Mouse (Mus musculus): ENCODE results near the gene Zfp609.
"Not testable (repeated sequence)": the region's sequence is repeated elsewhere in the genome, so short reads cannot be mapped to it uniquely, and the experiment has no call there.

The Zfp609 gene

GRCm38 (mm10) chr9:65664163-65664562 is 163.2 kb downstream of the Zfp609 start:
- DNase-seq = peak; percentile 55 to 57

GRCm38 (mm10) chr9:65661493-65661892 is 165.9 kb downstream of the Zfp609 start:
- no peak for DNase-seq

- DNase-seq = no peak
Measured at GRCm38 (mm10) chr9:65661029-65661428, 166.3 kb downstream of the Zfp609 start.

- no peak for DNase-seq
Measured at GRCm38 (mm10) chr9:65657218-65657617, 170.1 kb downstream of the Zfp609 start.

- DNase-seq = no peak
Measured at GRCm38 (mm10) chr9:65655540-65655939, 171.8 kb downstream of the Zfp609 start.

- no peak for DNase-seq
Measured at GRCm38 (mm10) chr9:65654700-65655237, 172.6 kb downstream of the Zfp609 start.

GRCm38 (mm10) chr9:65653741-65654140 is 173.6 kb downstream of the Zfp609 start:
- no peak for DNase-seq

GRCm38 (mm10) chr9:65651957-65652356 is 175.4 kb downstream of the Zfp609 start:
- DNase-seq = not testable (repeated sequence)

- DNase-seq = no peak
Measured at GRCm38 (mm10) chr9:65649997-65650396, 177.4 kb downstream of the Zfp609 start.

- DNase-seq = no peak
Measured at GRCm38 (mm10) chr9:65648730-65649129, 178.6 kb downstream of the Zfp609 start.

GRCm38 (mm10) chr9:65646782-65647181 is 180.6 kb downstream of the Zfp609 start:
- DNase-seq = no peak

- DNase-seq = no peak
Measured at GRCm38 (mm10) chr9:65645984-65646383, 181.4 kb downstream of the Zfp609 start.

GRCm38 (mm10) chr9:65644960-65645359 is 182.4 kb downstream of the Zfp609 start:
- DNase-seq = no peak

GRCm38 (mm10) chr9:65642546-65642945 is 184.8 kb downstream of the Zfp609 start:
- no peak for DNase-seq
